Mouse (Mus musculus): ENCODE results near the gene Olfr259.

The Olfr259 gene

GRCm38 (mm10) chr2:87114467-87114866 is at the start of gene Olfr259:
Olfr259 (minus strand) TSS chr2:87114567.
- DNase-seq (ENCODE audit: low read depth, low spot score): no peak

GRCm38 (mm10) chr2:87152524-87152923 is 38.2 kb upstream of the Olfr259 start, which contains the start of gene Olfr1111:
Olfr1111 (minus strand) TSS chr2:87152624.
- no peak for DNase-seq (ENCODE audit: low read depth, low spot score)

GRCm38 (mm10) chr2:87140200-87140599 is 25.8 kb upstream of the Olfr259 start, which contains the start of gene Olfr1110:
Olfr1110 (minus strand) TSS chr2:87140300.
- DNase-seq (ENCODE audit: low read depth, low spot score): no peak

- DNase-seq (ENCODE audit: low read depth, low spot score): no peak
These were observed 18.5 kb downstream of the Olfr259 start, which contains the start of gene Olfr1109 for GRCm38 (mm10) chr2:87095908-87096307. Olfr1109 (minus strand) TSS chr2:87096008.

- no peak for DNase-seq (ENCODE audit: low read depth, low spot score)
These were observed 38.6 kb downstream of the Olfr259 start, which contains the start of gene Olfr1107 for GRCm38 (mm10) chr2:87075717-87076116. Olfr1107 (minus strand) TSS chr2:87075817.
